Mouse (Mus musculus) myocyte (in vitro differentiated cells): ENCODE results near the gene Kpna2. TPM values are rescaled to one million over a fixed set of nuclear protein-coding genes. Genes with fewer than 3 reads are reported as not detected.
"Not testable (repeated sequence)": the region's sequence is repeated elsewhere in the genome, so short reads cannot be mapped to it uniquely, and the experiment has no call there.

ENCODE experiments used
- H3K27me3 ChIP-seq: one replicate; pipeline ENCODE4 v1.6.1; 2011; ENCODE audit not compliant: control insufficient read depth, insufficient read depth, insufficient read length
- H3K36me3 ChIP-seq: one replicate; pipeline ENCODE4 v1.6.1; 2011; ENCODE audit not compliant: control insufficient read depth, insufficient read depth
- H3K4me2 ChIP-seq: one replicate; pipeline ENCODE4 v1.6.1; 2011; ENCODE audit warnings: low read depth, control low read depth
- H3K4me3 ChIP-seq: one replicate; pipeline ENCODE4 v1.5.1; 2011; ENCODE audit warnings: mild to moderate bottlenecking, control low read depth, moderate library complexity
- H3K79me2 ChIP-seq: one replicate; pipeline ENCODE4 v1.6.1; 2011; ENCODE audit not compliant: control insufficient read depth, insufficient read depth
- H3ac ChIP-seq: one replicate; pipeline ENCODE4 v1.6.1; 2011; ENCODE audit not compliant: control insufficient read depth, insufficient read length
- CEBPB ChIP-seq: IDR thresholded peaks from 2 replicates; pipeline ENCODE4 v1.6.1; 2011; ENCODE audit warnings: mild to moderate bottlenecking, moderate library complexity; ENCODE audit not compliant: poor library complexity, insufficient read depth, severe bottlenecking
- E2F4 ChIP-seq: IDR thresholded peaks from one replicate; pipeline ENCODE4 v1.6.1; 2011; ENCODE audit warnings: mild to moderate bottlenecking, control low read depth, moderate library complexity; ENCODE audit not compliant: insufficient read depth
- MAX ChIP-seq: IDR thresholded peaks from one replicate; pipeline ENCODE4 v1.6.1; 2011; ENCODE audit warnings: low read depth, mild to moderate bottlenecking, control low read depth
- MYOD1 ChIP-seq, 3 experiments: IDR thresholded peaks; one replicate each; pipeline ENCODE4 v1.6.1; 2011; ENCODE audit warnings: control low read depth in 2 of 3, low read depth in 2 of 3, mild to moderate bottlenecking in 2 of 3, moderate library complexity in 1 of 3; ENCODE audit not compliant: insufficient read length in 2 of 3, control insufficient read depth in 1 of 3
- MYOG ChIP-seq, 3 experiments: IDR thresholded peaks; one replicate each; pipeline ENCODE4 v1.6.1; 2011; ENCODE audit warnings: control low read depth in 2 of 3, low read depth in 2 of 3, mild to moderate bottlenecking in 2 of 3; ENCODE audit not compliant: insufficient read length in 2 of 3, control insufficient read depth in 1 of 3, insufficient read depth in 1 of 3
- POLR2A ChIP-seq: IDR thresholded peaks from one replicate; pipeline ENCODE4 v1.6.1; 2011; ENCODE audit warnings: low read depth, mild to moderate bottlenecking, control low read depth, moderate library complexity; ENCODE audit not compliant: insufficient read length
- POLR2AphosphoS2 ChIP-seq: IDR thresholded peaks from one replicate; pipeline ENCODE4 v1.6.1; 2011; ENCODE audit warnings: low read depth, control low read depth; ENCODE audit not compliant: insufficient read length
- REST ChIP-seq: IDR thresholded peaks from one replicate; pipeline ENCODE4 v1.6.1; 2011; ENCODE audit warnings: mild to moderate bottlenecking, control low read depth, moderate library complexity; ENCODE audit not compliant: insufficient read depth, insufficient read length
- SRF ChIP-seq: IDR thresholded peaks from one replicate; pipeline ENCODE4 v1.6.1; 2011; ENCODE audit warnings: low read depth; ENCODE audit not compliant: control insufficient read depth, insufficient read length
- TCF12 ChIP-seq: IDR thresholded peaks from one replicate; pipeline ENCODE4 v1.6.1; 2011; ENCODE audit warnings: mild to moderate bottlenecking, control low read depth; ENCODE audit not compliant: poor library complexity, insufficient read depth, severe bottlenecking
- TCF3 ChIP-seq: IDR thresholded peaks from one replicate; pipeline ENCODE4 v1.6.1; 2011; ENCODE audit warnings: low read depth, control low read depth; ENCODE audit not compliant: insufficient read length
- USF1 ChIP-seq: IDR thresholded peaks from one replicate; pipeline ENCODE4 v1.6.1; 2011; ENCODE audit warnings: low read depth, mild to moderate bottlenecking, control low read depth, moderate library complexity
- polyA plus RNA-seq: library from polyadenylated mRNA; unstranded; fragments of >200 nt; fragmentation: generic; extraction: Trizol; gene quantifications from one replicate; pipeline ENCODE4 v1.2.1, GENCODE M21; 2012; ENCODE audit warnings: missing spikeins

The Kpna2 gene
- polyA plus RNA-seq, 1 experiment = 32.8 TPM

GRCm38 (mm10) chr11:106994246-106995085, 4.9 kb downstream of the Kpna2 start:
- Histone ChIP-seq H3K36me3 (peaks cover 74% of the 10 kb centered on the region), H3K4me3 (no peak overlapping the region), H3K4me2 (no peak overlapping the region), H3ac (no peak overlapping the region), H3K79me2 (peaks cover 63% of the 10 kb centered on the region), H3K27me3 (no peaks in the 10 kb centered on the region)
- TF ChIP-seq CEBPB (no peak), MYOD1 (IDR thresholded peaks at IDR 0.05; ENCODE audit: control insufficient read depth in 1 of 3, insufficient read length in 2 of 3, low read depth in 2 of 3) (no peak), USF1 (no peak), POLR2A (no peak), POLR2AphosphoS2 (no peak), SRF (no peak), REST (no peak), MYOG (IDR thresholded peaks at IDR 0.05; ENCODE audit: control insufficient read depth in 1 of 3, insufficient read depth in 1 of 3, insufficient read length in 2 of 3, low read depth in 2 of 3) (no peak), TCF12 (no peak), TCF3 (no peak), E2F4 (no peak), MAX (no peak)

- Histone ChIP-seq H3K36me3 (peaks cover 54% of the 10 kb centered on the region), H3K79me2 (no peaks in the 10 kb centered on the region)
Observed at GRCm38 (mm10) chr11:106987384-106987783, 12.0 kb downstream of the Kpna2 start.

GRCm38 (mm10) chr11:106985979-106986604, 13.2 kb downstream of the Kpna2 start:
- not testable (repeated sequence) for H3ac ChIP-seq, H3K4me2 ChIP-seq, H3K27me3 ChIP-seq, H3K4me3 ChIP-seq, H3K79me2 ChIP-seq
- peak; percentile 66 for TF ChIP-seq POLR2AphosphoS2
- H3K36me3 ChIP-seq = peaks cover 41% of the 10 kb centered on the region

More at GRCm38 (mm10) chr11:106987384-106987783, 12.0 kb downstream of the Kpna2 start:
- H3ac ChIP-seq = no peak overlapping the region
- no peak overlapping the region for H3K4me2 ChIP-seq
- H3K27me3 ChIP-seq = no peaks in the 10 kb centered on the region
- TF ChIP-seq TCF12 = no peak
- TF ChIP-seq USF1 = no peak
- no peak for TF ChIP-seq POLR2AphosphoS2
- no peak for TF ChIP-seq SRF
- no peak for TF ChIP-seq MYOG (IDR thresholded peaks at IDR 0.05; ENCODE audit: control insufficient read depth in 1 of 3, insufficient read depth in 1 of 3, insufficient read length in 2 of 3, low read depth in 2 of 3)
- TF ChIP-seq TCF3 = no peak
- no peak overlapping the region for H3K4me3 ChIP-seq

- peak in 1 of 3 experiments; percentile 62 for TF ChIP-seq MYOG (IDR thresholded peaks at IDR 0.05; ENCODE audit: control insufficient read depth in 1 of 3, insufficient read depth in 1 of 3, insufficient read length in 2 of 3, low read depth in 2 of 3)
- no peak for TF ChIP-seq TCF12
- Histone ChIP-seq H3K4me2 (no peak overlapping the region), H3K79me2 (no peaks in the 10 kb centered on the region), H3K36me3 (peaks cover 8% of the 10 kb centered on the region), H3K4me3 (no peak overlapping the region), H3ac (no peak overlapping the region), H3K27me3 (no peaks in the 10 kb centered on the region)
Observed at GRCm38 (mm10) chr11:106982351-106982750, 17.0 kb downstream of the Kpna2 start.

- Histone ChIP-seq H3K79me2 (no peaks in the 10 kb centered on the region), H3K4me2 (no peak overlapping the region), H3K27me3 (no peaks in the 10 kb centered on the region), H3K4me3 (no peak overlapping the region), H3K36me3 (peaks cover 3% of the 10 kb centered on the region), H3ac (no peak overlapping the region)
- TF ChIP-seq REST (no peak), SRF (no peak), CEBPB (no peak), USF1 (no peak), E2F4 (no peak), POLR2AphosphoS2 (no peak), TCF12 (no peak), POLR2A (no peak), MAX (no peak), MYOD1 (IDR thresholded peaks at IDR 0.05; ENCODE audit: control insufficient read depth in 1 of 3, insufficient read length in 2 of 3, low read depth in 2 of 3) (no peak), MYOG (IDR thresholded peaks at IDR 0.05; ENCODE audit: control insufficient read depth in 1 of 3, insufficient read depth in 1 of 3, insufficient read length in 2 of 3, low read depth in 2 of 3) (no peak), TCF3 (no peak)
Observed at GRCm38 (mm10) chr11:106981787-106982186, 17.6 kb downstream of the Kpna2 start.
